Mouse (Mus musculus): ENCODE data around the gene Krt222.

GRCm38 (mm10) chr11:99206954-99207353 lies 36.9 kb downstream of the Krt222 start:
- TF ChIP-seq EP300 (IDR thresholded peaks at IDR 0.05; ENCODE audit: low read depth) (peak; percentile 78), CTCF (IDR thresholded peaks at IDR 0.05; ENCODE audit: low read depth) (peak; percentile 74)
